Mouse (Mus musculus) cerebellum, postnatal 10 days (tissue): ENCODE data around the gene Vps37d.
"Not testable (repeated sequence)": the region's sequence is repeated elsewhere in the genome, so short reads cannot be mapped to it uniquely, and the experiment has no call there.

Experiments used
- DNase-seq, 2 experiments: peaks; one replicate each; pipeline ENCODE4 v3.0.0; 2021; ENCODE audit warnings: mixed read lengths in 2 of 2

Vps37d gene

GRCm38 (mm10) chr5:135073349-135074150 is 4.5 kb downstream of the Vps37d start:
- peak; percentile 45 to 61 for DNase-seq

- DNase-seq: no peak
Observed at GRCm38 (mm10) chr5:135072720-135073119, 5.3 kb downstream of the Vps37d start.

GRCm38 (mm10) chr5:135072061-135072460 is 6.0 kb downstream of the Vps37d start:
- no peak for DNase-seq

DNA sequence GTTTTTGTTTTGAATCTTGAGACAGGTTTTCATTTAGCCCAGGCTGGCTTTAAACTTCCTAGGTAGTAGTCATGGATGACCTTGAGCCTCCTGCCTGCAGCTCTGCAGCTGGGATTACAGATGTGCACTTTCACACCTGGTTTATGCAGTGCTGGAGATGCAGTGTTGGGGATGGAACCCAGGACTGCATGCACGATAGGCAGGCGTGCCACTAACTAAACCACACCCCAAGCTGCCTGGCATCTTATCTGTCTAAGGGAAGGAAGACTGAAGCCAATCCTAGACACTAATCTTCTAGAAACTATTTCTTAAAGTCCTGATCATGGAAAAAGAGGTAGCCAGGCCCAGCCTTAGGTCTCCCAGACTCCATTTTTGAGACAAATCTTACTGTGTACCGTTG is 7.6 kb downstream of the Vps37d start:
- DNase-seq: no peak

DNA sequence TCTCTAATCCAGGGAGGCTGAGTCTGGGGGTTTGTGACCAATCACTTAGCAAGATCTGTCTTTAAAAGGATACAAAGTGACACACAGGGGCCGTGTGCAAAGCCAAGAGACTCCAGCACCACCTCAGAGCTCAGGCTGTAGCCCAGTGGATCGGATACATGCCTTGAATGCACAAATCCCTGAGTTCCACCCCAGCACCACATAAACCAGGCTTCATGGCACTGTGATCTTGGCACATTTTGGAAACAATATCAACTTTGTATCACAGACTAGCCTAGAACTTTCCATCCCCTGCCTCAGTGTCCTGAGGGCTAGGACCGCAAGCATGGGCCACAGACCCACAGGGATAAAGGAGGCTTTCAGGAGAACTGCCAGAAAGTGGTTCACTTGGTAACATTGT is 12.1 kb downstream of the Vps37d start:
- DNase-seq: no peak

GRCm38 (mm10) chr5:135064909-135065446 is 13.1 kb downstream of the Vps37d start, which contains the start of gene Bud23:
TSS of gene Bud23 (minus strand) at chr5:135064959.
- not testable (repeated sequence) for DNase-seq

- DNase-seq: peak in 1 of 2 experiments; percentile 62
Observed at GRCm38 (mm10) chr5:135064382-135064766, 13.7 kb downstream of the Vps37d start.

GRCm38 (mm10) chr5:135063629-135064381 is 14.3 kb downstream of the Vps37d start, which contains the start of gene Dnajc30:
TSS of gene Dnajc30 (plus strand) at chr5:135064202.
- DNase-seq: peak; percentile 99

DNA sequence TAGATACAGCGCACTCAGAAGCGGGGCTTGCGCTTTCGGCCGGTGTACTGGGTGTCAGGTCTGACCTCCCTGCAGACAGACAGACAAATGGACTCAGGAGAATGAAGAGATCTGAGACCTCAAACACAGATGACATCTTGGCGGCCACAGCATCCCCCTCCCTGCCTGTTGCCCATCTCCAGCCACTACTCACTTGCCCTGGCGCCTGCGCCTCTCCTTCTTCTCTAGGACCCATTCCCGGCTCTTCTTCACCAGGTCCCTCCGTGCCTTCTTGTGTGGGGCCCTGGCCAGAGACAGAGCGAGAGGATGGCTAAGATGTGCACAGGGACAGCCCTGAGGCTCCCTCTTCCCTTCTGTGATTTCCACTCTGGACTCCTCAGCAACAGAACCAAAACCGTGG is 24.7 kb downstream of the Vps37d start:
- DNase-seq: no peak

GRCm38 (mm10) chr5:135049268-135049667 is 28.8 kb downstream of the Vps37d start:
- DNase-seq: not testable (repeated sequence)

DNA sequence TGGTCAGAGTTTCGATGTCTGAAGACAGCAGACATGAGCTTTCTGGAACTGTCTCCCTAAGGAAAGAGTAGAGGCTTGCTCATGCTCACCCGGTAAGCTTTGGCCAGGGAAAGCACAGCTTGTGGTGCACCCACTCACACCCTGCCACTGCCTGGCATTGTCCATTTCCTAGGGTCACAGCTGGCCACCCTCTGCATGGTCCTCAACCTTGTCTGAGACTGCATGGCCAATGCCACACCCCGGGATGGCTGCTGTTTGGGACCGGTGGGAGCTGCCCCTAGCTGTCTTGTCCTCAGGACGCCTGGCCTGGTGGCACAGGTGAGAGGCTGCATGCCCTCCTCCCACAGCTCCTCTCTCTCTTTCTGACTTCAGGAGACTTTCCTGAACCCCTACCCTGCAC is 29.5 kb downstream of the Vps37d start:
- no peak for DNase-seq

- no peak for DNase-seq
Observed at GRCm38 (mm10) chr5:135044575-135044974, 33.5 kb downstream of the Vps37d start.

GRCm38 (mm10) chr5:135042105-135042788 is 35.8 kb downstream of the Vps37d start:
- peak; percentile 33 to 34 for DNase-seq

GRCm38 (mm10) chr5:135040777-135041176 is 37.3 kb downstream of the Vps37d start:
- no peak for DNase-seq

DNA sequence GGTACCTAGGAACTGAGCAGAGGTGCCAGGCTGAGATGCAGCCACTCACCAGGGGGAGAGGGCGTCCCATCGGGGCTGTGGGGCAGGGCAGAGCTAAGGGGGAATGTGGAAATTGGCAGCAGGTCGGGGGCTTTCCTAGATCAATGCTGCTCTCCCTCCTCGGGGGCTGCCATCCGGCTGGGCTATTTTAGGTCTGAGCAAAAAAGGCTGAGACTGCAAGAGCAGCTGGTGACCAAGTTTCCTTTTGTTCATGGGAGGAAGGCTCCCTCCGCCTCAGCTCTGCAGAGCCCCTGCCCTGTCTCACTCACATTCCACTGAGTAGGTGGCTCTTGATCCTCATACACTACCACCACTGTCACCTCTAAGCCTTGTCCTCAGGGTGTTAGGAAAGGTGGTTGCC is 38.0 kb downstream of the Vps37d start:
- DNase-seq: no peak

DNA sequence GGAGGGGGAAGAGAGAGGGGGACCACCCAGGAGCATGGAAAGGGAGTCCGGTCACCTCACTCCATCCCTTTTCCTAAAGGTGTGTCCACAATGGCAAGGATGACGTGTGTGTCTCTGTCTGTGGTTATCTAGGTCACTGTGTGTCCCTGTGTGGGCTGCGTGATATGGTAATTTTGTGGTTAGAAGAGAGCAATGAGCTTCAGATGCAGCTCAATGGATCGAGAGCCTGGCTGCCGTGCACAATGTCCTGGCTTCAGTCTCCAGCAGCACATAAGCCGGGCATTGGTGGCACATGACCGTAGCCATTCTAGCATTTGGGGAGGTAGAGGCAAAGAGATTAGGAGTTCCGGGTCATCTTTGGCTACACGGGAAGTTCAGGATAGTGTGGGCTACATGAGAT is 38.5 kb downstream of the Vps37d start:
- no peak for DNase-seq

DNA sequence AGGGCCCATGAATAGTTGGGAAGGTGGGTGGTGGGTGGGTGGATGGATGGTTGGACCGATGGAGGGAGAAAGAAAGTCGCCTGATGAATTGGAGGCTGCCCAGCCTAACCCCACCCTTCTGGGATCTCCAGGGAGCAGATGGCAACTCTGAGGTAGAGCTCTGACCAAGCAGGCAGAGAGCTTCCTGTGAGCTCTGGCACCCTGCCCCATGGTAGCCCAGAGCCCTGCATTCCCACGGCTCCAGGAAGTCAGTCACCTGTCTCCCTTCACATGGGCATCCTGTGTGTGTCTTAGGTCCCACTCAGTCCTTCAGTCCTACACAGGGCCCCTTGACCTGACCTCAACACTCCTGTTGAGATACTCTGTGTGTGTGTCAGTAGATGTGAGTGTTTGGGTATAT is 40.1 kb downstream of the Vps37d start:
- no peak for DNase-seq

- DNase-seq: no peak
Observed at GRCm38 (mm10) chr5:135035608-135036359, 42.3 kb downstream of the Vps37d start.

DNA sequence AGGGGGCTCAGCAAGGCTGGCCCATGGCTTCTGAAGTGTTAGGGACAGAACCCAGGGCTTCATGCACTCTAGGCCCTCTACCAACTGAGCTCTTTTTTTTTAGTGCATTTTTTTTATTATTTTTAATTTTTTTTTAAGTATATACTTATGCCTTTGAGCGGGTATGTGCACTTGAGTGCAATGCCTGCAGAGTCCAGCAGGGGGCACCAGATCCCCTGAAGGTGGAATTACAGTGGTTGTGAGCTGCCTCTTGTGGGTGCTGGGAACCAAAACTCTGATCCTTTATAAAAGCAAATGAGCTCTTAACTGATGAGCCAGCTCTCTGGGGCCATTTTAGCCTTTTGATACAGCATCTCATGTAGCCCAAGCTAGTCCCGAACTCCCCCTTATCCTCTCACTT is 43.5 kb downstream of the Vps37d start:
- DNase-seq: no peak

GRCm38 (mm10) chr5:135032581-135032980 is 45.5 kb downstream of the Vps37d start:
- DNase-seq: no peak

- peak; percentile 79 to 80 for DNase-seq
Observed at GRCm38 (mm10) chr5:135029007-135029854, 48.8 kb downstream of the Vps37d start.
